Mouse (Mus musculus): Measurements from ENCODE around the gene Pzp. TPM values are rescaled to one million over a fixed set of nuclear protein-coding genes. Genes with fewer than 3 reads are reported as not detected.

The Pzp gene
- total RNA-seq (2021) = not detected
- long read RNA-seq, experiment 1 = 0 reads
- long read RNA-seq, experiment 2 = 0 reads

DNA sequence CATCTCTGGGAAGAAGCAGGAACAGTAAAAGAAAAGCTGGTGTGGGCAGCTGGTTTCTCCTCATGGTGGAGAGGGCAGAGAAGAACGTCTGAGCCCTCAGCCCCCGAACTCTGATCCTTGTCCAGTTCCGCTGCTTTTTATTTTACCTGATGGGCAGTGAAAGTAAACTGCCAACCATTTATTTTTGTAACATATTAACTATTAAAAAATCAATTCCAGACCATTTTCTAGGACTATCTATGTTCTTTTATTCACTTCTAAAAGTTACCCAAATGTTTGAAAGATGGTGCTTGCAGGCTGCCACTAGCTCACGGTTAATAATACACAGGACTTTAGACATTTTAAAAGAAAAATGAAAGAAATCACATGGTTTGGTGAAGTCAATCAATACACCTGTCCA is at the start of gene Pzp:
Gene Pzp, minus strand, starts transcription at position 120 of the 400 bp plus-strand sequence.
- intact Hi-C loops (cut with DNase I; ENCODE audit: low total_unique reads) = no loop called here
- DNase-seq = no peak

DNA sequence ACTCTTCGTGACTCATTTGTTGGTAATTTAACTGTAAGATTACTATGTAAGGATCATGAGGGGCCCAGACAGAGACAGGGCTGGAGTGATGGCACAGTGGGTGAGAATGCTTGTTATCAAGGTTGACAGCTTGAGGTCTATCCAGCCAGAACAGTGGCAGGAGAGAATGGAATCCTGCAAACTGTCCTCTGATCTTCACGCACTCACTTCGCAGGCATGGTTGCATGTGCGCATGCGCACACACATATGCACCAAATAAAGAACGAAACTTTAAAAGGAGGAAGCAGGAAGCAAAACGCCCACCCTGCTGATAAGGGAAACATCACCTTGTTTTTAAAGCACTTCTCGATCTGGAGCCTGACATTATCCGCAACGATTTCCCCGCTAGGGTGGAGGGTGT is 40.1 kb upstream of the Pzp start:
- DNase-seq = no peak
- intact Hi-C loops (cut with DNase I; ENCODE audit: low total_unique reads) = no loop called here

DNA sequence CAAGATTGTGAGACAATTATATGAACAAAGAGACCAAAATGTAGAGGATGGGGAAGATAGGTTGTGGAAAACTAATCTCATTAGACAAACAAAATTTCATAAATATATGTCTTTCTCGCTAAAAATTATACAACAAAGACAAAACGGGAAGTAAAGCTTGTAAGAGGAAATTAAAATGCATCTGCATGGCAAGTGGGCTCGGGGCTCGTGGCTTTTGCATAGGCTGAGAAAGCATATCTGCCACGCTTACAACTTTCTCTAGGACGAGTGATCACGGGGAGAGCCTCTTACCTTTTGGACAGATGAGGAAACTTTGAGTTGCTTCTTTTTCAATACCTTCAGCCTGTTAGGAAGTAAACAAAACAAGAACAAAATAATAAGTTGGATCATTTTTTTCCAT is 27.5 kb upstream of the Pzp start:
- DNase-seq = no peak
- intact Hi-C loops (cut with DNase I; ENCODE audit: low total_unique reads) = no loop called here

- intact Hi-C loops (cut with DNase I; ENCODE audit: low total_unique reads) = no loop called here
Observed at GRCm38 (mm10) chr6:128549463-128550452, 23.2 kb upstream of the Pzp start.

DNA sequence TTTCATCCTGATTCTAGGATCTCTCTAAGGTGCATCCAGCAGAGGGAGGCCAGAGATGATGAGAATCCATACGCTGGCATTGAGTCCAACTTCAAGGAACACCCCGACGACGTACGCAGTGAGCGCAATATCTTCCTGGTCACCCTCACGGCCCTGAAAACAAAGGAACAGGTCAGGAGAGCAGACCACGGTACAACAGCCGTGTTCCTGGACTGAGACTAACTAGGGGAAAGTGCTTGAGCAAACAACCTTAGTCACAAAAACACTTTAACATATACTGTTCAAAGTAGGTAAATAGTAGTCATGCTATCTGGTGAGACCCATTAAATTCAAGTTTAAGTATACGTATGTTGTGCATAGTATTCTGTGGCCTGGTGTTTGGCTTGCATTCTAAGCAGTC is 22.0 kb upstream of the Pzp start:
- intact Hi-C loops (cut with DNase I; ENCODE audit: low total_unique reads) = no loop called here

More at GRCm38 (mm10) chr6:128549463-128550452, 23.2 kb upstream of the Pzp start:
- DNase-seq = no peak

DNA sequence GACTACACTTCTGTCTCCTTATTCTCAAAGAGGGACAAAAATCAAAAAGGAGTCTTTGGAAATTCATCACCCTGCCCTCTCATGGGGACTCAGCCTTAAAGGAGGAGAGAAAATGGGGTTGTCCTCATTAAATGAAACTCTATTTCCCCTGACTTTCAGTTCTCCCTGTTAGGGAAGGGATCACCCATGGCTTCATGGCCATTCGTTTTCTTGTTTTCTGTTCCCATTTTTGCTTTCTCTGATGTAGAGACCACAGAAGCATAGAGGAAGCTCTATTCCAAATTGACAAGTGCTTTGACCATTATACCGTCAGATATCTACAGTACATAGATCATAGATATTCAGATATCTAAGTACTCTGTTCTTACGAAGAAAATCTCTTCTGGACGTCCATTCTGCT is 18.9 kb upstream of the Pzp start:
- DNase-seq = no peak
- intact Hi-C loops (cut with DNase I; ENCODE audit: low total_unique reads) = no loop called here

More for the DNA sequence above, 22.0 kb upstream of the Pzp start:
- no peak for DNase-seq

DNA sequence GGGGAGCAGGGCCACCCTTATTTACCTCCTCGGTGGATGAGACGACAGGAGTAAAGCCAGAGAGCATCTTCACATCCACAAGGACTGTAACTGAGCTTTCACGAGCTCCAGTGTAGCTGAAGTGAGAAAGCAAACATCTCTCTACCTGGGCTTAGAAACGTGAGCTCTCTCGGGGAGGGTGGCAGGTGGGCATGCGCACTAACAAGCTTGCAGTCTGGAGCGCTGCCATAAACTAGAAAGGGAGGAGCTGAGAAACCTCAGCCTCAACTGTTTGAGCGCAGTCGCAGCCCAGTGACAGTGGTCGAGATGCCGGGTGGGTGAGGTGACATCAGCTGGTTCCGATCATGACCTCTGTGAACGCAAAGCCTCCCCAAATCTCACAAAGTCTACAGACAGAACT is 16.7 kb upstream of the Pzp start:
- intact Hi-C loops (cut with DNase I; ENCODE audit: low total_unique reads) = no loop called here
- DNase-seq = no peak

GRCm38 (mm10) chr6:128535250-128535649 is 8.7 kb upstream of the Pzp start:
- no peak for DNase-seq
- intact Hi-C loops (cut with DNase I; ENCODE audit: low total_unique reads) = no loop called here

DNA sequence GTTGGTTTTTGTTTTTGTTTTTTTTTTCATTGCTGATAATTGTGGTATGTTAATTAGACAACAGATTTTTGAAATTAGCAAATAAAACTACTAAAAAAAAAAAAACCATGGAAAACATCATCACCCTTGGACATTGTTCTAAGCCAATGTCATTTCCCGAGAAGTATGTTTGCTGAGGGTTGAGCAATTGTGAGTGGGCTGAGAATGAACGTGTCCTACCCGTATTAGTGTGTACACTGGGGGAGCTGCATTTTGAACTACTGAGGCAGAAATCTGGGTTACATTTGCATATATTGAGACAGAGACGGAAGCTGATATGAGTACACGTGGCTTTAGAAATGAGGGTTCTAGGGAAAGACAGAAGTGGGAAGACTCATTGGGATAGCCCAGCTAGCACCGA is 6.8 kb upstream of the Pzp start:
- no peak for DNase-seq
- intact Hi-C loops (cut with DNase I; ENCODE audit: low total_unique reads) = no loop called here

DNA sequence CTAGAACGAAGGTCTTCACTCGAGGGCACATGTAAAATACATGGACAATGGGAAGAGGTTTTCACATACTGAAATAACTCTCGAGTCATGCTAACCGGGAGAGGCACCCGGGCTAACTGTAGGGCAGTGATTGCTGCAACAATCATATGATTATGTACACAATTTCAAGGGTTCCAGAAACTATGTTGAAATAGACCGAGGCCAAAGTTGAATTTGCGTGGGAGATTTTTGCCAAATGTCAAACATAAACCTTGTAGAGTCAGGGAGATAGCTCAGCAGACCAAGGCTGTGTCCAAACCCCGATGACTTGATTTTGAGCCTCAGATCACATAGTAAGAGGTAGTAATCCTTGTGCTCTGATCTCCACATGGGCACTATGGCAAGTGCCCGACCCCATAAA is 6.2 kb upstream of the Pzp start:
- no peak for DNase-seq
- intact Hi-C loops (cut with DNase I; ENCODE audit: low total_unique reads) = no loop called here

DNA sequence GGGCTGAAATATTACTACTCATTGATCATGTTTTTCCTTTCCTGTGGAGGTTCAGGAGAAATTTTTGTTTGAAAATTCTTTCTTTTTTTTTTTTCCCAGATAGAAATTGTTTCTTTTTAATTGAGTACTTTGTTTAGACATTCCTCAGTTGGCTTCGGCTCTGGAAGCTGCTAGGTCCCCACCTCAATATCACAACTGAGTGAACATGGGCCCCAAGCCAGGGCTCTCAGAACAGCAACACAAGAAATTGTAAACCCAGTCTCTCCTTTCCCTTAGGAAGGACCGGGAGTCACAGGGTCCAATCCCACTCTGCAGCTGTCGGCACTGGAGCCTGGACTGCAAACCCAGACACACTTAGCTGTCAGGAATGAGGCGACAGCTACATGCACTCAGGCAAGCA is 2.0 kb upstream of the Pzp start:
- no peak for DNase-seq
- intact Hi-C loops (cut with DNase I; ENCODE audit: low total_unique reads) = no loop called here

GRCm38 (mm10) chr6:128527110-128527509 is 590 bp upstream of the Pzp start:
- intact Hi-C loops (cut with DNase I; ENCODE audit: low total_unique reads) = no loop called here
- DNase-seq = no peak

- DNase-seq = no peak
- intact Hi-C loops (cut with DNase I; ENCODE audit: low total_unique reads) = no loop called here
Observed at GRCm38 (mm10) chr6:128525801-128526200, 719 bp downstream of the Pzp start.

GRCm38 (mm10) chr6:128523360-128523759 is 3.2 kb downstream of the Pzp start:
- no peak for DNase-seq
- intact Hi-C loops (cut with DNase I; ENCODE audit: low total_unique reads) = no loop called here

DNA sequence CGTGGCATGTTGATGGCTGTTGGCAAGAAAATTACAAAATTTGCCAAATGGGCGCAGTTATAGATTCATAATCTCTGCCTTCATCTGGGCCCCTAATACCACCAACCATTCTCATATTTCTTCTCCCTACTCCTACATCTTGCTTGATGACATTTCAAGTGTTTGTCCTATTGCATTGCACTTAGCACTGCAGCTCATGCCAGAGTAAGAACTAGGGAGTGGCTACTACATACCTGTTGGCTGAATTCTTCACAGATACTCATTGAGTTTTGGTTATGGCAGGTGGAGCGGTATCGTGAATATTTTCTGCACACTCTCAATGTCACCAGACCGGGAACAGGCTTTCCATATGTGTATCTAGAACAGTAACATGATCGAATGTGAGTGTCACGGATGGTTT is 7.4 kb downstream of the Pzp start:
- intact Hi-C loops (cut with DNase I; ENCODE audit: low total_unique reads) = no loop called here
- no peak for DNase-seq

DNA sequence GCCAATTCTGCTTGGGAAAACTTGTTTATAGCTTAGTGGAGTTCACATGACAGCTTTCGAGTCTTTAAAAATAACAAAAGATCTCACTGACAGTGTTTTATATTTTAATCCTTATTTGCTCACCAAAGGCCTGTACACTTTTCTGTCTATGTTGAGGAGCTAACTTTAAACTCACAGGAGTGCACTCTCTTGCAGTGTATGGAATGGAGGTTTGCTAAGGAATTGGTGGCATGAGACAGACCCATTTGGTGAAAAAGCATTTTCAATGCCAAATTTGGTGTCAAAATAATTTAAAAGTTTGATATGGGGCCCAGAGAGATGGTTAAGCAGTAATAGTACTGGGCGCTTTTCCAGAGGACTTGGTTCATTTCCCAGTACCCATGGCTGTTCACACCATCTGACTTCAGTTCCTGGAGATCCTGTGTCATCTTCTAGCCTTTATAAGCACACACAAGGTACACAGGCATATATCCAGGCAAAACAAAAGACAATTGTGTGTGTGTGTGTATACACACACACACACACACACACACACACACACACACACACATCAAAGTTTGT is 20.8 kb downstream of the Pzp start:
- intact Hi-C loops (cut with DNase I; ENCODE audit: low total_unique reads) = no loop called here
- DNase-seq = no peak

DNA sequence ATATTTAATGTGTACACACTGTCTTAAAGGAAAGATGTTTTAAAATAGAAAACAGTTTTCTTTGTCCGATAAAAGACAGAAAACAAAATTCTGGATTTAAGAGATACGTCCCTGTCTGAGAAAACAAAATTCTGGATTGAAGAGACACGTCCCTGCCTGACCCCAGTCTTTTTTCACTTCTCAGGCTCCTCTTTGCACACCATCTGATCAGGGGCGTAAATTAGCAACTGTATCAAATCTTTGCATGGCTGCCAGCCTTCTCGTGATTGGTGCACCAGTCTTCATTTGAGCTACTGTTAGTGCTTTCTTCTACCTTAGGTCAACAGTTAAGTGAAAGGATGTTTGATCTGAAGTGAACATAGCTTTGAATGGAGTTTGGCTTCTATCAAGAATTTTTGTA is 21.8 kb downstream of the Pzp start:
- intact Hi-C loops (cut with DNase I; ENCODE audit: low total_unique reads) = no loop called here
- no peak for DNase-seq

GRCm38 (mm10) chr6:128495346-128495745 is 31.2 kb downstream of the Pzp start:
- intact Hi-C loops (cut with DNase I; ENCODE audit: low total_unique reads) = no loop called here
- no peak for DNase-seq

DNA sequence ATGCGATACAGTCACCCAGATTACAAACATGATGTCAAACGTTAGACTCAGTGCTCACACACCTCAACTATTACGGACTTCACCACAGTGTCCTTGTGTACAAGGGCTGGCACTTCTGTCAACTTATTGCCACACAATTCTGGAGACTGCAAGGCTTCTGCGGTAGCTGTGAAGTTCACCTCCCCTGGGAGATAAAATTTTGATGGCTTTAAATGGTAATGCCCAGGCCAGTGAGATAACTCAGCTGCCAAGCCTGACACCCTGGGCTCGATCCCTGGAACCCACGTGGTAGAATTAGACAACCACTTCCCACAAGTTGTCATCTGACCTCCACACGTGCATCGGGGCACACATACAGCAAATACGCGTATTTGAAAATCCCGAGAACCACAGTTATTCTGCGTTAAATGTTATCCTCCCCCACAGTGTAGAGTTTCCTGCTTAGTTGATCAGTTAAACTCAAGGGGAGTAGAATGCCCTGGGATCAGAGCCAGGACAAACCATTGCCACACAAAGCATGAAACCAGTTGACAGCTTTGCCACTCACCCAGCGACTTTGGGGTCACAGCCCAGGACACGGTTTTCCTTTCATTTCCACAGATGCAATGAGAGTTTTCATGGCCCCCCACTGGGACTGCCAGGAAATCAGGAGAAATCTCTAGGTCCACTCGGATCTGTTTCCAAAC is 31.7 kb downstream of the Pzp start:
- DNase-seq = no peak

GRCm38 (mm10) chr6:128491916-128492315 is 34.6 kb downstream of the Pzp start:
- no peak for DNase-seq
- intact Hi-C loops (cut with DNase I; ENCODE audit: low total_unique reads) = no loop called here

More for the DNA sequence above, 31.7 kb downstream of the Pzp start:
- intact Hi-C loops (cut with DNase I; ENCODE audit: low total_unique reads) = no loop called here

Data from gastrocnemius, postnatal 14 days (tissue).